Mouse (Mus musculus) lung, embryonic 16.5 days (tissue): ENCODE results near the gene Pknox2. TPM values are rescaled to one million over a fixed set of nuclear protein-coding genes. Genes with fewer than 3 reads are reported as not detected.

Experiments used
- ATAC-seq: fragments of 200-750 bp; cut with Nextera tagmentation; 2 replicates; pipeline ENCODE4 v1.8.0; 2017; ENCODE audit warnings: low read depth, mild to moderate bottlenecking, moderate library complexity
- H3K27ac ChIP-seq: fragments of 300-500 bp; sonication (generic); 2 replicates; pipeline ENCODE4 v1.5.1; 2014; ENCODE audit warnings: mild to moderate bottlenecking, control low read depth, low read length
- H3K27me3 ChIP-seq: fragments of 300-500 bp; sonication (generic); 2 replicates; pipeline ENCODE4 v1.6.1; 2014; ENCODE audit warnings: low read depth, low read length, mixed read lengths; ENCODE audit not compliant: control insufficient read depth, insufficient read depth
- H3K36me3 ChIP-seq: fragments of 300-500 bp; sonication (generic); 2 replicates; pipeline ENCODE4 v1.6.1; 2014; ENCODE audit warnings: low read length; ENCODE audit not compliant: control insufficient read depth, insufficient read depth
- H3K4me1 ChIP-seq: fragments of 300-500 bp; sonication (generic); replicated peaks from 2 replicates; pipeline ENCODE4 v1.6.1; 2014; ENCODE audit warnings: low read length, mixed read lengths; ENCODE audit not compliant: control insufficient read depth, insufficient read depth
- H3K4me2 ChIP-seq: fragments of 300-500 bp; sonication (generic); 2 replicates; pipeline ENCODE4 v1.6.1; 2014; ENCODE audit warnings: low read depth, low read length, control low read depth
- H3K4me3 ChIP-seq: fragments of 300-500 bp; sonication (generic); 2 replicates; pipeline ENCODE4 v1.5.1; 2014; ENCODE audit warnings: mild to moderate bottlenecking, low read length, control low read depth
- H3K9ac ChIP-seq: fragments of 300-500 bp; sonication (generic); 2 replicates; pipeline ENCODE4 v1.6.1; 2014; ENCODE audit warnings: low read length, control low read depth
- H3K9me3 ChIP-seq: fragments of 300-500 bp; sonication (generic); 2 replicates; pipeline ENCODE4 v1.6.1; 2016; ENCODE audit warnings: low read length; ENCODE audit not compliant: control insufficient read depth
- WGBS: fragments of 180-500 bp; shearing (Covaris S2); extraction: QIAGEN DNeasy Blood & Tissue Kit; methylation state at CpG from one replicate; pipeline ENCODE4 v1.1.7; 2014; 5-methylcytosine and 5-hydroxymethylcytosine counted together
- polyA plus RNA-seq: library from polyadenylated mRNA; unstranded; fragments of >200 nt; fragmentation: Nextera tagmentation; extraction: Ambion mirVana; gene quantifications from 2 replicates; pipeline ENCODE4 v1.2.1, GENCODE M21; 2015

The Pknox2 gene
- polyA plus RNA-seq, 1 experiment from 2014 or later = 12.8 TPM

DNA sequence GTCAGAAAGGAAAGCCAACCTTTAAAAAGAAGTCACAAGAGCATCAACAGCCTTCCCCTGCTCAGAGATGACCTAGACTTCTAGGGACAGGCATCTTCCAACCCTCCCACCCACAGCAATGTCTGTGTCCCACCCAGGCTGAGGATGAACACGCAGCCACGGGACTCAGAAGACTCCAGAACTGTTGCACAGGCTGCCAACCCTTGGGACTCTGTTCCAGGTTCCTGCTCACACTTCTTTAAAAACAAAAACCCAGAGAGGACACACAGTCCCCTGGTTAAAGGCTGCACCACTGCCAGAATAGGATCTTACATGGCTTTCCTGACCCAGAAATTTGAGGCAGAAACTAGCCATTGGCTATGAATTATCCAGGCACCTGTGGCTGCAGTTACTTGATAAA lies 21.0 kb downstream of the Pknox2 start:
- Histone ChIP-seq H3K27ac (no peak overlapping the region), H3K9me3 (no peaks in the 10 kb centered on the region), H3K36me3 (no peaks in the 10 kb centered on the region), H3K9ac (no peak overlapping the region), H3K4me1 (no peaks in the 10 kb centered on the region), H3K4me2 (no peak overlapping the region), H3K4me3 (no peak overlapping the region), H3K27me3 (no peaks in the 10 kb centered on the region)
- no peak for ATAC-seq
- 82% methylated on average over 2 of the region's 2 CpGs for WGBS

DNA sequence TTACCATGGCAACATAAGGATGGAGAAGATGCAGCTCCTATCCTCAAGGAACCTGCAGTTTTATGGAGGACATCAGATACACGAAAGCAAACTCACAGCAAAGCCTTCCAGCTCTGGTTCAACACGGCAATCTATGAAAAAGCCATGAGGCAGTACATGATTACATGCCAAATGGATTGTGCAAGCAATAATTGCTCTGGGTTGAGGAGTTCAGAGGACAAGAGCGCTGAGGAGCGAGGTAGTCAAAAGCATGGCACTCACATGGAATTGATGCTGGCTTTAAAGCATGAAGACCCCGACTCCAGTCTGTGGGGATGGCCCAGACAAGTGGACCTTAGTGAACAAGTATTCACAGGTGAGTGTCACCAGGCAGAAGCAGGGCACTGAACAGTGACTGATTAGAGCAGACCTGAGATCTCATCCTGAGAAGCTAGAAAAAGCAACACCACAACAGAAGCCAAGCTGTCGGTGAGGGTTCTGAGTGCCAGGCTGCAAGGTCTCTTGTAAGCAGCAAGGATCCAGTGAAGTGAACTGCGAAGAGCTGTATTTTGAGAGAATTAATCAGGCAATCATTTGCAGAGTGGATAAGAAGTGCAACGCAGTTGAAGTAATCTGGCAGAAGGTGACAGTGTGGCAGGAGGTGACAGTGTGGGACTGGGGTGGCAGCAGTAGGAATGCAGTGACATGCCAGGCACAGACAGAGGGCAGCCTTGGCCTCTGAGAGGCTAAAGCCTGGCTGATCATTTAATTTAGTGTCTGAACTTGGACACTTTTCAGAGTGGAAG lies 22.3 kb downstream of the Pknox2 start:
- WGBS = 65% methylated on average over 8 of the region's 8 CpGs
- H3K36me3 ChIP-seq = no peaks in the 10 kb centered on the region

DNA sequence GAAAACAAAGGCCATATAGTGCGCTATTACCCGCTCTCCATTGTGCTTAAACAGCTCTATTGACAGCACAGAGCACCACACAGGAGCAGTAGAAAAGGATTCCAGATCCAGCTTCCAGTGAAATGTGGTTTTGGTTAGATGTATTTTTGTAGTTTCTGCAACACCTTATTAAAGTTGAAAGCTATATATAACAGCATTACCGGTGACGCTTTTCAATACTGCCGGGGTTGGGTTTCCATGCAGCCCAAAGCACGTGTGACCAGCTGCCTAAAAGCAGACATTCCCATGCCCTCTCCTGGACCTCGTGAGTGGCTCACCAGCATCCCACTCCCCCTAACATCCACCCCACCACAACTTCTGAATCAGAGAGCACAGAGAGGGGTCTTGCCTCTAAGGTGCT lies 23.8 kb downstream of the Pknox2 start:
- ATAC-seq = no peak
- Histone ChIP-seq H3K9ac (no peak overlapping the region), H3K36me3 (no peaks in the 10 kb centered on the region), H3K4me1 (no peaks in the 10 kb centered on the region), H3K27me3 (no peaks in the 10 kb centered on the region), H3K9me3 (no peaks in the 10 kb centered on the region), H3K4me3 (no peak overlapping the region), H3K4me2 (no peak overlapping the region), H3K27ac (no peak overlapping the region)
- 70% methylated on average over 7 of the region's 7 CpGs for WGBS

More for the DNA sequence above, 22.3 kb downstream of the Pknox2 start:
- H3K27me3 ChIP-seq = no peaks in the 10 kb centered on the region
- ATAC-seq = peak; percentile 36; the same call in 1 of the 2 replicates
- H3K27ac ChIP-seq = no peak overlapping the region
- H3K4me3 ChIP-seq = no peak overlapping the region
- no peak overlapping the region for H3K4me2 ChIP-seq
- no peak overlapping the region for H3K9ac ChIP-seq
- H3K4me1 ChIP-seq = no peaks in the 10 kb centered on the region
- no peaks in the 10 kb centered on the region for H3K9me3 ChIP-seq

DNA sequence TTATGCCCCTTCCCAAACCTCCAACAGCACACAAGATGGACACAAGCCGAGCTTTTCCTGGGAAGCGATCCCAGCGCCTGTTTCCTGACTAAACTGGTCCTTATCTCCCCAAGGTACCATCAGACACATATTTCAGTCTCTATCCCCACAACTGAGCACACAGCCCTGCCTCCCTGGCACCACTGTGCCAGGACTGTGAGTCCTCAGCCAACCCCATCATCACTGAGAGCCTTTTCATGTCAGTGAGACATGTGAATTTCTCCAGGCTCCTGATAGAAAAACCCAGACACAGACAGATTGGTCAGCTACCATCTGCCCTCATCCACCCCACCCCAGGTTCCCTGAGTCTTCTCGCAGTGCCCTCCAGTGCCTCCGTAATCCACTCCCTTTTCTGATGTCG lies 24.2 kb downstream of the Pknox2 start:
- H3K27me3 ChIP-seq = no peaks in the 10 kb centered on the region
- no peak overlapping the region for H3K4me3 ChIP-seq
- H3K4me1 ChIP-seq = no peaks in the 10 kb centered on the region
- H3K9ac ChIP-seq = no peak overlapping the region
- H3K27ac ChIP-seq = no peak overlapping the region
- no peaks in the 10 kb centered on the region for H3K36me3 ChIP-seq
- no peaks in the 10 kb centered on the region for H3K9me3 ChIP-seq
- no peak overlapping the region for H3K4me2 ChIP-seq
- ATAC-seq = no peak
- 80% methylated on average over 6 of the region's 6 CpGs for WGBS

DNA sequence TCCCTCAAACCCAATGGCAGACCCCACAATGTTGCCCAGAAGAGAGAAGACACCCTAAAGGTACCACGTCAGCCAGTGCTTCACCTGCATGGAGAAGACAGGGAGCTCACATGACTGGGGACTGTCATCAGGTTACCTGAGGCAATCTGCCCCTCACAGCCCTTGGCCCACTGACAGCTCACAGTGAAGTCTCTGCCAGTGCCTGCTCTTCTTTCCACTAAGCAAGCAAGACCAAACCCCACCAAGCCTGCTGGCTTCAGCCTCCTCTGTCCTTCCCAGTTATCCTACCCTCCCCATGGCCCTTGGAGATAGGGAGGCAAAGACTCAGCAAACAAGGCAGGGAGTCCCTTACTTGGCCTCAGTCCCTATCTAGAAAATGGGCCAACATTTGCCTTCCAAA lies 24.8 kb downstream of the Pknox2 start:
- Histone ChIP-seq H3K4me1 (no peaks in the 10 kb centered on the region), H3K9ac (no peak overlapping the region), H3K27ac (no peak overlapping the region), H3K4me2 (no peak overlapping the region), H3K9me3 (no peaks in the 10 kb centered on the region), H3K36me3 (no peaks in the 10 kb centered on the region), H3K27me3 (no peaks in the 10 kb centered on the region), H3K4me3 (no peak overlapping the region)
- 67% methylated on average over 1 of the region's 1 CpGs for WGBS
- ATAC-seq = no peak

DNA sequence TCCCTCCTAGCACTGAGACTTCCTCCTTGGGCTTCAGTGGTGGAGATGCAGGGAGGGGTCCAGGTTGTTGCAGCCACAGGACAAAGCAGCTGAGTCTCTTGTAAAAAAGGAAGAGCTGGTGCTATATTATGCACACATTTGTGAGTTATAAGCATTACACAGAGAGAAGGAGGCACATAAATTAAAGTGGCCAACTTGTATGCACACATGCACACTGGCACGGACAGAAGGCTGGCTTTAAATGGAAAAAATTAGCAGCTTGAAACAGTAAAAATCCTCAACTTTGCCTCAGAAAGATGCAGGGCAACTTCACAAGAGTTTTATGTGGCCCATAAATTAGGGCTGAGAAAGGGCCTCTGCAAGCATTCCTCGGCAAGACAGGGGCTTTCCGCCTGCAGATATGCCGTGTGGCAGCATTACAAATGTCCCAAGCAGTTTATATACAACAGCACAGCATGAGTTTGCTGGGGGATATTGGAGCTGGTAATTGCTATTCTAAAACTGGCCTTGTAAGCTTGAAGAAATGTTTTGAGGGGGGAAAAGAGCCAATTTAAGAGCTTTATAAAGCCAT lies 25.4 kb downstream of the Pknox2 start:
- Histone ChIP-seq H3K36me3 (no peaks in the 10 kb centered on the region), H3K4me3 (no peak overlapping the region), H3K27me3 (no peaks in the 10 kb centered on the region), H3K4me2 (no peak overlapping the region), H3K9me3 (no peaks in the 10 kb centered on the region), H3K27ac (no peak overlapping the region), H3K4me1 (no peaks in the 10 kb centered on the region), H3K9ac (no peak overlapping the region)
- ATAC-seq = no peak
- WGBS = 55% methylated on average over 4 of the region's 4 CpGs

DNA sequence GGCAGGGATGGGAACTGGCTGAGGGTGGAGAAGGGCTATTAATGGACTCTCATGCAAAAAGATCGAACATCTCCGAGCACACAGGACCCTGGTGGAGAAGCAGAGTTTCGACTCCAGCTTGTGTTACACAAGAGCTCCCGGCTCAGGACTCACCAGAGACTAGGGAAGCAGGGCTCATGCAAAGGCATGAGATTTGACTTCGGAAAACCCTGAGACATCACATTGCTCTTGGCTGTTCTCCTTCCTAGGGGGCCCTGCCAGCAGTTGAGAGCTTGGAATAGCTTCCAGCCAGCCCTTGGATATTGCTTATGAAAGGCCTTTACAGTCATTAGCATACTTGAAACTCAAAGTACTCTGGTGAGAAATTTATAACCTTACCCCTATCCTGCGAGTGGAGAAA lies 26.4 kb downstream of the Pknox2 start:
- 73% methylated on average over 6 of the region's 6 CpGs for WGBS
- H3K9me3 ChIP-seq = no peaks in the 10 kb centered on the region
- no peak overlapping the region for H3K4me2 ChIP-seq
- ATAC-seq = peak; percentile 60; the same call in 1 of the 2 replicates
- no peak overlapping the region for H3K4me3 ChIP-seq
- no peak overlapping the region for H3K9ac ChIP-seq
- H3K27me3 ChIP-seq = no peaks in the 10 kb centered on the region
- H3K4me1 ChIP-seq = no peaks in the 10 kb centered on the region
- no peak overlapping the region for H3K27ac ChIP-seq
- no peaks in the 10 kb centered on the region for H3K36me3 ChIP-seq

DNA sequence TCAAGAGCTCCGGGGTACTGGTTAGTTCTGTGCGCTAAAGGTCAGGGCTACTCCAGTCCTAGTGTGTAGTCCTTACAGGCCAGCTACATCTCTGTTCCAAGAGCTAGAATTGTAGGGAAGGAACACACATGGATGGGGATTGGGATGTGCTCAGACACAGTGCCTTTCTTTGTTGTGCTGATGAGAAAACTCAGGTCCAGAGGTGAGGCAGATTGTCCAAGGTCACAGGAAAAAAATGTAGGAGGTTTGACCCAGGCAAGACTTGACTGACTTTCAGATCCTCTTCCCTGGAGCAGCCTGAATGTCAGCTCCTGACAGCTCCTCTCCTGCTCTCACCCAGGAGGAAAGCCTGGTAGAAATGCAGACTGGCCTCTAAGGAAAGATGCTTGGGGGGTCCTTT lies 29.7 kb downstream of the Pknox2 start:
- Histone ChIP-seq H3K9me3 (no peaks in the 10 kb centered on the region), H3K36me3 (no peaks in the 10 kb centered on the region), H3K4me2 (no peak overlapping the region), H3K27ac (no peak overlapping the region), H3K9ac (no peak overlapping the region), H3K27me3 (no peaks in the 10 kb centered on the region), H3K4me1 (no peaks in the 10 kb centered on the region), H3K4me3 (no peak overlapping the region)
- ATAC-seq = no peak
- WGBS = 92% methylated on average over 2 of the region's 2 CpGs

DNA sequence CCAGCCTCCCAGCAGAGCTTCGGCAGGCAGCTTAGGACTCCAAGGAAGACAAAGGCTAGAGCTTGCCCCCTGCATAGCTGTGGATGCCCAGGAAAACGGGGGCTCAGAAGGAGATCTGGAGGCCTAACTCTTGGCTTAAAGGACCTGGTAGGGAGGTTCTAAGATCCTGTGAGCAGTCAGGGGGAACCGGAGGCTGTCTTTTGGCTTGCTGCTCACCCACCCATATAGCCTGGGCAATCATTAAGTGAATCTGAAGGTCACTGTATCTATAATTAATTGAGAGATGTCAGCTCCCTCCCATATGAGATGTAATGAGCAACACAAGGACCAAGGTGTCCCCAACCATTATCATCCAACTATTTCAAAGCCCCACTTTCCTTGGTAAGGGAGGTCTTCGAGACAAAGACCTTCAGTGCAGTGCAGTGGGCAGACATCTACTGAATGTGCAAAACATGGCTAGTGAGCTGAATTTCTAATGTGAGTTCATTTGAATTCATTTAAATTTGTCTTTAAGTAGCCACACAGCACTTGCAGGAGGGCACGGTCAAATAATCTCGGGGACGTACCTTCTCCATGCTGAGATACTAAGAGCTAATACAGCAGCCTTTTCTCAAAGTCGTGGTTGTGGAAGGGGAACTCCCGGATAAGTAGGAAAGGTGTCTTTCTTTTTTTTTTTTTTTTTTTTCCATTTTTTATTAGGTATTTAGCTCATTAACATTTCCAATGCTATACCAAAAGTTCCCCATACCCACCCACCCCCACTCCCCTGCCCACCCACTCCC lies 30.4 kb downstream of the Pknox2 start:
- 85% methylated on average over 9 of the region's 9 CpGs for WGBS
- H3K4me2 ChIP-seq = no peak overlapping the region

More for the DNA sequence above, 30.4 kb downstream of the Pknox2 start:
- Histone ChIP-seq H3K9me3 (no peaks in the 10 kb centered on the region), H3K36me3 (no peaks in the 10 kb centered on the region), H3K4me1 (no peaks in the 10 kb centered on the region), H3K9ac (no peak overlapping the region), H3K4me3 (no peak overlapping the region), H3K27ac (no peak overlapping the region), H3K27me3 (no peaks in the 10 kb centered on the region)
- no peak for ATAC-seq
